Mouse (Mus musculus): ENCODE measurements around the gene Snrnp70. TPM values are rescaled to one million over a fixed set of nuclear protein-coding genes. Genes with fewer than 3 reads are reported as not detected.
"Not testable (repeated sequence)": the region's sequence is repeated elsewhere in the genome, so short reads cannot be mapped to it uniquely, and the experiment has no call there.

Snrnp70 gene
- total RNA-seq, 2 experiments from 2014 or later: 379 to 450 TPM

DNA sequence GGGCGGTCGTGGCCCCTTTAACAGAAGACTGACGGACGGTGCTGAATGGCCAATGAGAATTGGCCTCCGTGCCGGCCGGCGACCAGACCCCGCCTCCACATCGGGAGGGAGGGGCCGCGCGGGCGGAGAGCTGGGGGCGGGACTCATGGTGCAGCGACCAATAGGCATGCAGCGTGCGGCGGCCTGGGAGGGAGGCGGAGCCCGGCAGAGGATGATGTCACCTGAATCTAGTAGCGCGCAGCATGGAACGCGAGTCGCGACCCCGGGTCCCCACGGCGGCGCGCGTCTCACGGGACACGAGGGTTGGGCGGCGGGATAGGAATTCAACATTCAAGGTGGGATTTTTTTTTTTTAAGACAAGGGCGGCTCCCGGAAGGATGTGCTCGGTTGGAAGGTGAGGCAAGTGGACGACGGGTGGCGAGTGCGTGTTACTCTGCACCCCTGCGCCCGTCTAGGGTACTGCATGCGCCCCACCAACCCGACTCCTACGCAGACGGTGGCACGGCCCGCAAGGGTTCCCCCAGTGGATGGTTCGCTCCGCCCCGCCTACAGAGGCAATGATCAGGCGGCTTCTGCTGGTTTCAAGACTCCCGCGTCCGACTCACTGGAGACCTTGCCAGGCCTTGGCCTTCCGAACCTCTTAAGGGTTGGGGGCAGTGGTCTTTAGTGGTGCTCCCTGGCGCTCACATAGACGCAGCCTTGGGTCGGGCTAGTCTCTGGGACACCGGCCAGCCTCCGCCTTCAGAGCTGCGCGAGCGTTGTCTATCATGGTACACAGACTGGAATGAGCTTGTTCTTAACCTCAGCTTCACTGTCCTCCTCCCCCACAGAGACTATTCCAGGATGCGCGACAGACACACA lies 28.3 kb downstream of the Snrnp70 start:
- DNase-seq: peak; percentile 99

DNA sequence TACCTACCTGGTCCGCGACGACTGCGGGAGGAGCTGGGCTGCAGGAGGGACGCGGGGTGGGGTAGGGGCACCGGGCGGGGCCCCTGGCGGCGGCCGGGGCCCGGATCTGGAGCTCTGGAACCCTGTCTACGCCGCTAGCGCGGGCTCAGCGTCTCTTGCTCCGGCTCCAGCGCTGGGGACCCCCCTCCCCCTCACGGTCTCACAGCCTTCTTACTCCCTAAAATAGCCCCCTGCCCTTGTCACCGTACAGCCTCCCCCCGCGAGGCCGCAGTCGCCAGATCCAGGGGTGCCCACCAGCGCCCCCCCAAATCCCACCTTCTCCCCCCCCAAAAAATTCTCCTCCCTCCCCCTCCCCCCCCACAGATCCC lies 28.9 kb downstream of the Snrnp70 start, which contains the start of gene Ppfia3:
Gene Ppfia3 (minus strand): TSS at position 368 of the 368 bp plus-strand sequence.
- peak in 1 of 2 experiments; percentile 53 for DNase-seq

DNA sequence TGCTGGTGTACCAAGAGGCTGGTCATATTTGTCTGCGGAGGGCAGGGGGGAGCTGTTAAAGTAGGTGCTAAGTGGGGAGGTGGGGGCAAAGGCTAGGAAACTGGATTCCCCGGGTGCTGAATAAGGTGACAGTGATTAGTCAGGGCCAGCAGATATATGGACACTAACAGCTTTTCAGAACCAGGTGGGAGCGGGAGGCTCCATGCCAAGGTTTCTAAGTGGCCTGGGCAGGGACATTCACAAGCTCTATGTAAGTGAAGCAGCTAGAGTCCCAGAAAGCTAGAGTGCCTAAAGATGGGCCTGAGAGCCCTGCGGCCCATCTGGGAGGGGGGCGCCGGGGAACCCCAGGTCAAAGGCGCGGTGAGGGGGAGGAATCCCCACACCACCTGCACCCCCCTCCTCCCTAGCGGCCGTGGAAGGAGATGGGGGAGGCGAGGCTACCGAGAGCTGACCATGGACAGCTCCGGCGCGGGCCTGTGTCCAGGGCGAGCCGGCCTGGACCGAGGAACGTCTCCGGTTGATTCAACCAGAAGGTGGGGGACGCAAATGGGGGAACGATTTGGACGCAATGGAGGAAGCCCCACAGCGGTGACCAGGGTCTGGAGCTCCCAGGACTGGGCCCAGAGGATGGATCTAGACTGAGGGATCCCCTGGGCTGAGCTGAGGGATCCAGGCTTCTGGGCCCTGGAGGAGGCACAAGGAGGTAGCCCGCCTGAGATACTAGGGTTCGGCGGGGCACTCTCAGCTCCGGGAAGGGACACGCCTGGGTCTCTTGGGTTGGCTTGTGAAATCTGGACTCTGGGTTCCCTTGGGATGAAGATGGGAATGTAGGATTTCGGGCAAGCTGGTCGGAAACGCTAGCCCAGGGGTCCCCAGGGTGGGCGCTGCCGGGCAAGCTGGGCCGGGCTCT lies 29.5 kb downstream of the Snrnp70 start:
- peak in 1 of 2 experiments; percentile 45 for DNase-seq

DNA sequence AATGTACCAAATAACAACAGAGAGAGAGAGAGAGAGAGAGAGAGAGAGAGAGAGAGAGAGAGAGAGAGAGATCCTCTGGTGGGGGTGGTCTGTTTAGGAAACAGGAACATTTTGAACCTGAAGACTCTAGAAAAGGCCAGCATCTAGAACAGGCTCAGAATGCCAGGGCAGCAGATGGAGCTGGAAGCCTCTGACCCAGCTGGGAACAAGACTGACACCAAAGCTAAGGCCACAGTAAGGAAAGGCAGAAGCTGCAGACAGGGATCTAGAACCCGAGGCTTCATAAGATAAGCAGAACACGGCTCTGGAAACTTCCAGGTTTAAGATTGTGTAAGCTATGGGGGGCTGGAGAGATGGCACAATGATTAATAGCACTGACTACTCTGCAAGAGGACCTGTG lies 31.6 kb downstream of the Snrnp70 start:
- DNase-seq: no peak

DNA sequence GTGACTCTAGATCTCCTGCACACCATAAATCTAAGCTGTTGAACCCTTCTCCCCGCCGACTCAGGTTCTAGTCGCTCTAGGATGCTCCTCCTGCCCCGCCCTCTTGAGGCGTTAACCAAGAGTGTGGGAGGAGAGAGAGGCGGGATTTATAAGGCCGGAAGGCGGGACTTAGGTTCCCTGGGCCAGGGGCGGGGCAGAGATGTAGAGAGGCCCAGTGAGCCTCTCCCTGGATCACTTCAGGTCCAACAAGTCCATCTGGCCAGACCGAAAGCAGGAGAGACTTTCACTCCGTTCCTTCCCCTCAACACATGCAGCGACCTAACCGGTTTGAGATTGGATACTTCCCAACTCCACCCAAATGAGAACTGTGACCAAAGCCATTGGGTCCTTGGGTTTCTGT lies 32.7 kb downstream of the Snrnp70 start:
- no peak for DNase-seq

DNA sequence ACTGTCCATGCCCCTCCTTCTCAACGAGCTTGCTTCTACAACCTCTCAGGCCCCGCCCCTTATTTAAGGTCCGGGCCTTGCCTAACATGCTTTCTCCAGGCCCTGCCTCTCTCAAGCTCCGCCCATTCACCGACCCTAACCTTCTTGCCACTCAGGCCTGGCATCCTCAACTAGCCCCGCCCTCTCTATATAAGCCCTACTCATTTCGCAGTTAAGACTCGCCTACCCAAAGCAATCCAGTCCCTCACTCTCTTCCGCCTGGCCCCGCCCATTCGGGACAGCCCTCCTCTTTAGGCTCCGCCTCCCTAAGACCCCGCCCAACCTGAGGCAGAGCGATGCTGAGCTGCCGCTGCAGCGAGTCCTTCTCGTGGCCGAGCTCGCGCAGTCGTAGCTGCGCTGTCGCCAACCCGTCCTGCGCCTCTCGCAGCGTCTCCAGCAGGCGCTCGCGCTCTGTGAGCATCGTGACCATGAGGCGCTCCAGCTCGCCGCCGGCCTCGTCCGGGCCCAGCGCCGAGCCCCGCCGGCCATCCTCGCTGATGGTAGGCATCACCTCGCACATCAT lies 34.2 kb downstream of the Snrnp70 start:
- peak; percentile 85 for DNase-seq

DNA sequence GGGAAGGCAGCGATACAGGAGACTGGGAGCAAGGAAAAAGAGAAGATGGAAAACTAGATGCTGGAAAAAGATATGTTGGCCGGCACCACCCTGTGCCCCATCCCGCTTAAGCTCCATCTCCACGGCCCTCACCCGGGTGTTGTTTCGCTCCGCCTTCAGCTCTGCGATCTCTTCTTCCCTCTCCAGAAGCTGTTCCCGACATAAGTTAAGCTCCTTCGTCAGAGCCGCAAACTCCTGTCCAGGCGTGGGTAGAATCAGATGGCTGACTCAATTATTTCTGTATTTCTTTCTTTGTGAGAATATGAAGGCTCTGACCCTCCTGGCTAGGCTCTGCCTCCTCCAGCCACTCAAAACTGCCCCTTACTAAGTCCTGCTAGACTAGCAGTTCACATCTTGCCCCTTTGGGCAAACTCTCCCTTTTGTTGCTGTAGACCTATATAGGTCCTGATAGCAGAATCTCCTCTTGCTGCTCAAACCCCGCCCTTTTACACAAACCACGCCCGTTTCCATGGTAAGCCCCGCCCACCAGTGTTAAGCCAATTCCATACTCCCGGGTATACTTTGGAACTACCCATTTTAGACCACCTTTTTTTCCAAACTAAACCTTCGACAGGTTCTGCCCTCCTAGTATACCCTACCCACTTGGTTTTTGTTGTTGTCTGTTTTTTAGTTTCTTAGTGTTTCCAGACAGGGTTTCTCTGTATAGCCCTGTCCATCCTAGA lies 35.0 kb downstream of the Snrnp70 start:
- DNase-seq: no peak

DNA sequence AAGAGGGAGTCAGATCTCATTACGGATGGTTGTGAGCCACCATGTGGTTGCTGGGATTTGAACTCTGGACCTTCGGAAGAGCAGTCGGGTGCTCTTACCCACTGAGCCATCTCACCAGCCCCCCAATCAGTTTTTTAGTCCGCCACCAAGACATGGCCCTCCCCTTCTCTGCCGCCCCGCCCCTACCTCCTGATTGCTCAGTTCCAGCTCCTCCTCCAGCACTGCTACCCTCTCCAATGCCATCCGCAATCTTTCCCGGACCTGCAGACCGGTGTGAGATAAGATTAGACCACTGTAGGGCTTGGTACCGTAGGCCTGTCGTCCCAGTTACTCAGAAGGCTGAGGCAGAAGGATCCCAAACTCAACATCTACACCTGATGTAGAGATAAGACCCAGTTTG lies 36.5 kb downstream of the Snrnp70 start:
- DNase-seq: not testable (repeated sequence)

DNA sequence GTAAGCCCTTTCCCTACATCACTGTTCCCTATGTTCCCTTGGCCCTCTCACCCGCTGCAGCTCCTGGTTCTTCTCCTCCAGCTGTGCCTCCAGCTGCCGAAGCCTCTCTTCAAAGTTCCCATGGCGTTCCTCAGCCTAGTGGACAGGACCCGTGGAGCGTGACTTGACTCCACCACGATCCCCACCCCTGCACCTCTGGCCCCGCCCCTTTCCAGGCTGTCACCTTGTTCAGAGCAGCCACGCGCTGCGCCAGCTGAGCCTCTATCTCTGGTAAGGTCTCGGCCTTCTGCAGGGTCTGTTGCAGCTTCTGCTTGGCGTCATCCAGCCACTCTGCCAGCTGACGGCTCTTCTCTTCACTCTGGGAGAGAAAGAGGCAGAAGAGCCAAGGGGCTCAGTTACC lies 39.5 kb downstream of the Snrnp70 start:
- DNase-seq: no peak

DNA sequence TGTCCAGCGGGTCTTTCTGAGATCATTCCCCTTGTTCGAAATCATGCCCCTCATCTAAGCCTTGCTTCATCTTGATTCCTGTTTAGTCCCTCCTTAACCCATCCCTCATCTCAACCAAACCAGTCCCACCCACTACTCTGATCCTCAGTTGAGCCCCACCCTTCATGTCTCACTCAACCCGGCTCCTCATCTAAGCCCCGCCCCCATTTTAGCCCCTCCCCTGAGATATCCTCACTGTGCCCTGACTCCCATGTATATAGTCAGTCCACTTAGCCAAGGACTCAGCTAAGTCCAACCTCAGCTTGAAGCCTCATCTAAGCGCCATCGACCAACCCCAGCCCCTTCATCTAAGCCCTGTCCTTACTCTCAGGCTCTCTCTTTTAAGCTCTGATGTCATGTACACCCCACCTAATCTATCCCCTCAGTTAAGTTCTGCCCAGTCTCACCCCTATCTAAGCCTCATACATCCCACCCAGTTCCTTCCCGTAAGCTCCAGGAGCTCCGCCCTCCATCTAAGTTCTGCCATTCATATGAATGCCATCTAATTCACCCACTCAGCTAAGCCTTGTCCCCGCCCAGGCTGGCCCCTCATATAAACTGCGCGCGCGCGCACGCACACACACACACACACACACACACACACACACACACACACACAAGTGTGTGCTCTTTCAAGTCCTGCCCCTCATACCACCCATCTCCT lies 40.1 kb downstream of the Snrnp70 start:
- no peak for DNase-seq

DNA sequence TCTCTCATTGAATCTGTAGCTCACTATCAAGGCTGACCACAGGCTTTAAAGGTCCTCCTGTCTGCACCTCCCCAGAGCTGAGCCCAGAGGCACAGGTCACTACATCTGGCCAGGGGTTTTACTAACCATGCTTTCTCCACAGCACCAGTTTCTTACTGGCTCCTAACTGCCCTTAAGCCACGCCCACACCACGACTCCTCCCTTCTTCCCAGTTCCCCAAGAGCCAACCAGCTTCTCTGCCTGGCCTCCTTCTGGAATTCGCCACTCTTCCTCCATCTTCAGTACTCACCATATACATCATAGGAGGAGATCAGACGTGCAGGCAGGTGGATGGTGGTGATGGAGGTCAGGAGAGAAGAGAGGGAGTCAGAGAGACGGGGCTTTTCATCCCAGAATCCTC lies 42.5 kb downstream of the Snrnp70 start:
- no peak for DNase-seq

DNA sequence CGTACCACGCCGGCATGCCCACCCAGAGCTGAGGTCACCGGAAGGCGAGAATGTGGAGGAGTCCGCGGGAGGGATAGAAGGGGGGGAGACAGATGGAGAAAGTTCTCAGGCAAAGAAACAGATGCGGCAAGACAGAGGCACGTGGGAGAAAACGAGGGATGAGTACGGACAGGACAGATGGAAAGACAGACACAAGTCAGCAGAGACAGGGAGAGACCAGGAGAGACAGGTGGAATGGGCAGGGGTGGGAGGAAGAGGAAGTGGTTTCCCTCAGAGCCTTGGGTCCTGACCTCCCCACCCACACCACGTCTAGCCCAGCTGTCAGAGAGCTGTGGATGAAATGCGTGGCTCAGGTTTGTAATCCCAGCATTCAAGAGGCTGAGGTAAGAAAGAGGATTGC lies 48.6 kb downstream of the Snrnp70 start:
- DNase-seq: no peak

DNA sequence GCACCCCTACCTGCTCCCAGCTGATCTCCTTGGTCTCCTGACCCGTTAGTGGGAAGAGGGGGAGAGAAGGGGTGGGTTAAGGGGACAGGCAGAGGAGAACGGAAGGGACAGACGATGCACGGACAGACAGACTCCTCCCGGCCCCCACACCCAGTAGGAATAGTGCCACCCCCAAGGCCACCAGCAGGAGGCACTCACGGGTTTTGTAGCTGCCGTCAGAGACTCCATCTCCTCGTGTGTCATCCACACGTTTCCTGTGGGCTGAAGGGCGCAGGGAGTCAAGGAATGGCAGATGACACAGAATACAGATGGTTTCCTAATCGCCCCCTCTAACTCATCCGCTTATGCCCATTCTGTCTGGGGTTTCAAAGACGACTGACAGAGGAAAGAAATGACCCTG lies 52.0 kb downstream of the Snrnp70 start:
- DNase-seq: no peak

DNA sequence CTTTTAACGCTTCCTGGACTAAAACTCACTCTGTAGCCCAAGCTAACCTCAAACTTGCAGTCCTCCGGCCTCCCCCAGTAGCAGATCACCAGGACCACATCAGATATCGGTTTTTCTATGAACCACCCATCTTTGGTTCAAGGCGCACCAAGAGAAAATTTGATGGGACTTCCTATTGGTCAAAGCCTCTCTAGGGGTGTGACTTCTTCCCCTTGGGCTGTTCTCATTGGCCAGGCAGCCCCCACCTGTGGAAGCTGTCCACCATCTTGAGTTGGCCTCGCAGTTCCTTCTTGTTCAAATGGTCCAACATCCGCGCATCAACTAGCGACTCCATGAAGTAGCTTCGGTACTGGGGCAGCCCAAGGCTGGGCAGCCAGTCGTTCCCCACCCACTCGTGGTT lies 53.5 kb downstream of the Snrnp70 start:
- DNase-seq: no peak

DNA sequence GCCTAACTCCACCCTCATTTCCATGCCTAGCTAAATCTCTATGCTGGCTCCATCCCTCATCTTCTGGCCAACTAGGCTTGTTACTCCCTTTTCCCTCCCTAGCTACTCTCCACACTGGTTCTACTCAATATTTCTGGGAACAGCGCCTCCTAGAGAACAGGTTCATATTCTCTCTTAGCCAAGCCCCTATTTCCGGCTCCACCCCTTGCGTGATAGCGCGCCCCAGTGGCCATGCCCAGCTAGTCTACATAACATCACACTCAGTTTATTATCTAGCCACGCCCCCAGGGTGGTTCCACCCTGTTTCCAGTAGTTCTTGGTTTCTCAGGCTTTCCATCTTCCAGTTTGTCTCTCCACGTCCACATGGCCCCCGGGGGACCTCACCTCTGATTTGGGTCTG lies 54.2 kb downstream of the Snrnp70 start:
- DNase-seq: peak; percentile 61 to 62

DNA sequence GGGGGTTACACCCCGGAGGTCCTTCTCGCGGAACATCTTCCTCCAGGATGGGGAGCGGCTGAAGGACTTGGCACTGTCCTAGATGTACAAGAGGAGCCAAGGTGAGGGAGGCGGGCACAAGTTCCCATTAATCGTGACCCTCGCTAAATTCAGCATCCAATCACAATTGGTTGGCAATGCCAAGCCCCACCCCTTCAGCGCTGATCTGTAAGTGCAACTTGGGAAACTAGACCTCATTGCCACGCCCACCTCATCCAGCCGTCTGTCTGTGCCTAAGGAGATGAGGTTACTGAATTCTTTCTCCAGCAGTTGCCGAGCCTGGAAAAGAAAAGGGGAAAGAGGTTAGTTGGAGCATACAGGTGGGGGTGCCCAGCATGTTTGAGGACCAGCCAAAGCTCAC lies 54.9 kb downstream of the Snrnp70 start:
- DNase-seq: no peak

DNA sequence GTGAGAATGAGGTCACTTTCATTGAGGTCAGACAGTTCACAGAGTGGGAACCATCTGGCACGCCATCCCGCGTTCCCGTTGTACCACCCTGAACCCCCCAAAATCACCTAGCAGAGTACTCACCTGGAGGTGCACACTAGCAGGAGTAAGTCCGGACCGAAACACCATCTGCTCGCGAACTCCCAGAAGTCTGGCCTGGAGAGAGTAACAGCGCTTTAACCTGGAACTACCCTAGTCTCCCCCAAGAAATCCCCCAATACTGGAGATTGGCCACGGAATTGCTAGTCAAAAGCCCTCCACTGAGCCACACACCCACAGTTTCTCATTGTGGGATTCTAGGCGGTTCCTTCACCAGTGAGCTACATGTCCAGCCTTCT lies 55.5 kb downstream of the Snrnp70 start:
- no peak for DNase-seq

DNA sequence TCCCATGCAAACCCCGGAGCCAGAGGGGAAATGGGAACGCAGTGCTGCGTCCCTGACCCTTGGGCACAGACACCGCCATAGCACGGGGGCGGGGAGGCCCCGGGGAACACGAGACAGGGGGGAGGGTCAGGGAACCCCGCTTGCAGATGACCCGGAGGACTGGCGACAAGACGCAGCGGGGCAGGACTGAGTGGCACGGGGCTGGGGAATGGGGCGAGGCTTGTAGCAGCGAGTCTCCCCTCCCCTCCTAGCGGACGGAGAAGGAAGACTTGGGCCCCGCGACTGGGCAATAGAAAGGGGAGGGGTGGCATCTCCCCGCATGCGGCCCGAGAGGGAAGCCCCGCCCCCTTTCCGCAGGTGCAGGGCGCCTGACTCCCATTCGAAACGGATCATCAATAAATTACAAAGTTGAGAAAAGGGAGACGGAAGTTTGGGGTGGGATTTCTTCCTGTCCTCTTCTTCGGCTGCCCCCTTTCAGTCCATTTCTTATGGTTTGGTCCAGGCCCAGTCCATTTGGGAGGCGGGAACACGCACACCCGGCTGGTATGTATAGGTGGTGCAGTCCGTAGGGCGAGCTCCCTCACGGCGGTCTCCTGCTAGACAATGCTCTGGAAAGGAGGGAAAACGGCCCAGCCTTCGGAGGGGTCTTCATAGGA lies 56.0 kb downstream of the Snrnp70 start:
- no peak for DNase-seq

DNA sequence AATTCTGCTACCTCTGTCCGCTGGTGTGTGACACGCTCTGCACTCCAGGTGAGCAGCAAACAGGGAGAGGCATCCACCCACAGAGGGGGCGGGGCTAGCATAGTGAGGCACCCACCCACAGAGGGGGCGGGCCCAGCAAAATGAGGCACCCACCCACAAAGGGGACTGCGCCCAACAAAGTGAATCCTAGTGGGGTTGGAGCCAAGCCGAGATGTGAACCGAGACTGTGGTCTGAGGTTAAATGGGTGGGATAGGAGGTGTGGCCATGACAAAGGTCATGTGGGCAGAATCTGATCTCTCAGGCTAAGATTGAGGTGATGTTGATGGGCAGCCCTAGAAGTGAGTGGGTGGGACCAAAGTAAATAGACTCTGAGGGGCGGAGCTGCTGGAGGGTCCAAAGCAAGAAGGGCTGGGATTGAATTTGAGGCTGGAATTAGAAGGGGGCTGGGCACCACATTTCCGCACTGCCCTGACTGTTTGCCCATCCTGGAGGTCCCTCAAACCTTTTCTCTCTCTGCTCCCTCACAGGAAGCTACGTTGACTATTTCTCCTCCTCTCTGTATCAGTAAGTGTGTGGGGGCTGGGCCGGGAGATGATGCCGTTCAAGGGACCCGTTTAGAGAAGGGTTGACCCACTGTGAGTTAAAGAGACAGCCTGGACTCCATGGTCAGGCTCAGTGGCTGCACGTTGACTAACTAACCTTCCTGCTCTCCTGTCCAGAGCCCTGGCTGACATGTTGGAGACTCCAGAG lies 57.2 kb downstream of the Snrnp70 start:
- no peak for DNase-seq

DNA sequence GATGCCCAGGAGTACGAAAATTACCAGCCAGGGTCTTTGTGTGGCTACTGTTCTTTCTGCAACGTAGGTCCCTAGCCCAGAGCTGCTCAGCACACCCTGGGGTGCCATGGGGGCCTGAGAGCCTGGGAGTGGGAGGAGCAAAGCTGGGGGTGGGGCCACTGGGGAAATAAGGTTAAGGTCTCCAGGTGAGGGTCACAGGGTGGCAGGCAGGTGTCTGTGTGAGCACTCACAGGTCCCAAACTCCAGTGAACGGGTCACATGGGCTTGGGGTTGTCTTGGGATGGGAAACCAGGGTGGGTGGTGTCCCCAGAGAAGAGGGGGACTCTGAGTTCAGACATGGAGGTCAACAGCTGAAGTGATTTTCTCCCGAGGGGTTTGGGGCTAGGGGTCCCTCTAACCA lies 58.1 kb downstream of the Snrnp70 start:
- DNase-seq: no peak

DNA sequence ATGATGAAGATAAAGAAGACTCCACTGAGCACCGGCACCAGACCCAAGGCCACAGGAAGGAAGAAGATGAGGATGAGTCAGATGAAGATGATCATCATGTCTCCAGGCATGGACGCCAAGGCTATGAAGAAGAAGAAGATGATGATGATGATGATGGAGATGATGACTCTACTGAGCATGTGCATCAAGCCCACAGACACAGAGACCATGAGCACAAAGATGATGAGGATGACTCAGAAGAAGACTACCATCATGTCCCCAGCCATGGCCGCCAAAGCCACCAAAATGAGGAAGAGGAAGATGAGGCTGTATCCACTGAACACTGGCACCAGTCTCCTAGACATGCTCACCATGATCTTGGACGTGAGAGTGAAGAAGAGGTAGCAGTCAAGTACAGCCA lies 59.2 kb downstream of the Snrnp70 start:
- no peak for DNase-seq

All from layer of hippocampus, postnatal 36 days (tissue).